Mouse (Mus musculus) thymus, adult 2 months (tissue): Measurements from ENCODE around the gene Dkkl1. TPM values are rescaled to one million over a fixed set of nuclear protein-coding genes. Genes with fewer than 3 reads are reported as not detected.

ENCODE experiments used
- DNase-seq: peaks from one replicate; pipeline ENCODE4 v3.0.0; 2021
- H3K27ac ChIP-seq: fragments of 200-500 bp; 2 replicates; pipeline ENCODE4 v1.5.1; 2012; ENCODE audit warnings: low read length, control low read depth; ENCODE audit not compliant: control insufficient read depth, insufficient read depth
- H3K27me3 ChIP-seq: fragments of 200-500 bp; 2 replicates; pipeline ENCODE4 v1.6.1; 2012; ENCODE audit warnings: mild to moderate bottlenecking, low read length, moderate library complexity, mixed read lengths; ENCODE audit not compliant: control insufficient read depth, insufficient read depth
- H3K36me3 ChIP-seq: fragments of 200-500 bp; 2 replicates; pipeline ENCODE4 v1.6.1; 2012; ENCODE audit warnings: mild to moderate bottlenecking, low read length, moderate library complexity; ENCODE audit not compliant: control insufficient read depth, insufficient read depth
- H3K4me1 ChIP-seq: fragments of 200-500 bp; replicated peaks from 2 replicates; pipeline ENCODE4 v1.6.1; 2012; ENCODE audit warnings: low read length; ENCODE audit not compliant: control insufficient read depth, insufficient read depth
- H3K4me3 ChIP-seq: fragments of 200-500 bp; 2 replicates; pipeline ENCODE4 v1.5.1; 2012; ENCODE audit warnings: mild to moderate bottlenecking, low read length, control low read depth, moderate library complexity; ENCODE audit not compliant: control insufficient read depth, insufficient read depth
- CTCF ChIP-seq: fragments of 200-500 bp; IDR thresholded peaks from 2 replicates; pipeline ENCODE4 v1.5.1; 2012; ENCODE audit warnings: mild to moderate bottlenecking, control low read depth, low read length, moderate library complexity, borderline replicate concordance; ENCODE audit not compliant: control insufficient read depth, poor library complexity, insufficient read depth; ENCODE audit errors: extremely low read depth
- POLR2A ChIP-seq: fragments of 200-500 bp; IDR thresholded peaks from 2 replicates; pipeline ENCODE4 v1.6.1; 2012; ENCODE audit warnings: mild to moderate bottlenecking, low read length, control low read depth, moderate library complexity; ENCODE audit not compliant: control insufficient read depth, poor library complexity, insufficient read depth; ENCODE audit errors: extremely low read depth
- WGBS: fragments of 180-500 bp; shearing (Covaris S2); methylation state at CpG from one replicate; pipeline ENCODE4 v1.1.7; 2018; 5-methylcytosine and 5-hydroxymethylcytosine counted together
- polyA plus RNA-seq: library from polyadenylated mRNA; depleted of rRNA; stranded (reverse); fragments of >200 nt; gene quantifications from 2 replicates; pipeline ENCODE4 v1.2.3, GENCODE M21; 2012

Dkkl1 gene
- polyA plus RNA-seq, 1 experiment: 3.5 TPM

DNA sequence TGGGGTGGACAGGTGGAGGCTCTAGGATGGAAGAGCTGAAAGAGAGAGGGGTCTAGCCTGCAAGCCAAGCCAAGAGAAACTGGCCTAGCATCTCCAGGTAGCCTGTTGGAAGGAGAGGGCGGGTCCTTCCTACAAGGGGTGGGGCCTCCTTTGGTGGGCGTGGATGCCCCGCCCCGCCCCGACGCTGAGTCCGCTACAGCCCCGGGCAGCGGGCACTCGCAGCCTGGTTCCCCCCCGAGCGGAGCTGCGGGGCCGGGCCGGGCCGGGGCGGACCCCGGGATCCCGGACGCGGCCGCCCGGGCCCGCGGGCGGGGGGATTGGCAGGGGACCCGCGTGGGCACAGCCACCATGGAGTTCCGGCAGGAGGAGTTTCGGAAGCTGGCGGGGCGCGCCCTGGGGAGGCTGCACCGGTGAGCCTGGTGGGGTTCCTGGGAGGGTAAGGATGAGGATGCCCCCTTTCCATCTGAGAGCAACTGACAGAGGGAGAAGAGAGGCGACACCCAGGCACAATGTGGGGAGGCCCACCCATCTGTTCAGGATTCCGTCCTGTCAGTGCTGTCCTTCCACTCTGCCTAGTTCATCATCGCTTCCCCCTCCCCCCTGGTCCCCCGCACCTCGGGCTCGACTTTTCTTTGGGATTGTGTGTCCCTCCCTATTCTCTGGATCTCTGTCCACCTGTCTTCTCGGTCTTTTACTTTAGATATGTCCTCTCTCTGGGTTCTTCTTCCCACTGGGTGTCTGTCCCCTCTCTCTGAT lies 48.0 kb downstream of the Dkkl1 start, which contains the start of gene Slc17a7:
TSS of gene Slc17a7 (plus strand) at position 215 of the 756 bp plus-strand sequence.
- WGBS: 5% methylated on average over 41 of the region's 41 CpGs
- H3K27me3 ChIP-seq: peaks cover 23% of the 10 kb centered on the region
- peaks cover 7% of the 10 kb centered on the region for H3K4me1 ChIP-seq
- peak; percentile 38 for DNase-seq
- 0 out of 2 replicates have a peak within 1 kb of the TSS, but pooled peaks have one; percentile 2 for H3K4me3 ChIP-seq
- no peaks in the 10 kb centered on the region for H3K36me3 ChIP-seq
- H3K27ac ChIP-seq: no peak within 1 kb of the TSS
- TF ChIP-seq POLR2A (no peak), CTCF (no peak)

DNA sequence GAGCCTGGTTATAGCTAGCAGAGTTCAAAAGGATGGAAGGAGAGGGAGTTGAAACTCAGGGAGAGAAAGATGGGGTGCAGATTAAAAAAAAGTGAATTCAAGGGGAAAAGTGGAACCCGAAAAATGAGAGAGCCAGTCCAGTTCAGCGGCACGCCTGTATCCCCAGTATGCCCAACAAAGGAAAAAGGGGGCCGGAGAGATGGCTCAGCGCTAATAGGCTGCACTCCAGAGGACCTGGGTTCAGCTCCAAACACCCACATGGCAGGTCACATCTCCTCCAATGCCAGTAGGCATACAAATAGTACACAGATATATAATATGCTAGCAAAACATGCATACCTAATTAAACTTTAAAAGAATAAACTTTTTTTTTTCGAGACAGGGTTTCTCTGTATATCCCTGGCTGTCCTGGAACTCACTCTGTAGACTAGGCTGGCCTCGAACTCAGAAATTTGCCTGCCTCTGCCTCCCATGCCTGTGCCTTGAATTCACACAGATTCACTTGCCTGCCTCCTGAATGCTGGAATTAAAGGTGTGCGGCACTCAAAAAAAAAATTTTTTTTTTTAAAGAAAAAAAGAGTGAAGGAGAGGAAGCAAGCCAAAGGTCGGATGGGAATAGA lies 48.8 kb downstream of the Dkkl1 start:
- Histone ChIP-seq H3K27me3 (peaks cover 18% of the 10 kb centered on the region), H3K4me1 (peaks cover 7% of the 10 kb centered on the region), H3K36me3 (no peaks in the 10 kb centered on the region), H3K4me3 (no peak overlapping the region), H3K27ac (no peak overlapping the region)
- WGBS: 82% methylated on average over 9 of the region's 9 CpGs
- TF ChIP-seq POLR2A (no peak), CTCF (no peak)
- no peak for DNase-seq

DNA sequence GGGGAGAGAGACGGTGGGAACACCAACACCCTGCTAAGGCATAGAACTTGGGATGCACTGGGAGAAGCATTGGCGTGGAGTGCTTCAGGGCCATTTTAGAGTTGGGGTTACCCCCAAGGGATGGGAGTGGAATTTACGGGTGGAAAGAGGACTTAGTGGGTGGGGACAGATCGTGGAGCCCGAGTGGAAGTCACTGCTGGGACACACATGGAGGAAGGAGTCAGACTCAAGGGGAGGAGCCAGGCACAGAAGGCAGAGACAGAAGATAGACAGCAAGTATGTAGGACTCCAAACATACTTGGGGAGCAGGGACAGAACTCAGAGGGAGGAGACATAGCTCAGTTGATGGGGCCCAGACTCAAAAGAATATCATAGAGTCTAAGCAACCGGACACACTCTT lies 49.4 kb downstream of the Dkkl1 start:
- no peak for TF ChIP-seq CTCF
- no peak for TF ChIP-seq POLR2A
- 32% methylated on average over 6 of the region's 6 CpGs for WGBS
- no peak for DNase-seq
- Histone ChIP-seq H3K27ac (no peak overlapping the region), H3K36me3 (no peaks in the 10 kb centered on the region), H3K4me1 (peaks cover 7% of the 10 kb centered on the region), H3K4me3 (no peak overlapping the region), H3K27me3 (peaks cover 13% of the 10 kb centered on the region)

DNA sequence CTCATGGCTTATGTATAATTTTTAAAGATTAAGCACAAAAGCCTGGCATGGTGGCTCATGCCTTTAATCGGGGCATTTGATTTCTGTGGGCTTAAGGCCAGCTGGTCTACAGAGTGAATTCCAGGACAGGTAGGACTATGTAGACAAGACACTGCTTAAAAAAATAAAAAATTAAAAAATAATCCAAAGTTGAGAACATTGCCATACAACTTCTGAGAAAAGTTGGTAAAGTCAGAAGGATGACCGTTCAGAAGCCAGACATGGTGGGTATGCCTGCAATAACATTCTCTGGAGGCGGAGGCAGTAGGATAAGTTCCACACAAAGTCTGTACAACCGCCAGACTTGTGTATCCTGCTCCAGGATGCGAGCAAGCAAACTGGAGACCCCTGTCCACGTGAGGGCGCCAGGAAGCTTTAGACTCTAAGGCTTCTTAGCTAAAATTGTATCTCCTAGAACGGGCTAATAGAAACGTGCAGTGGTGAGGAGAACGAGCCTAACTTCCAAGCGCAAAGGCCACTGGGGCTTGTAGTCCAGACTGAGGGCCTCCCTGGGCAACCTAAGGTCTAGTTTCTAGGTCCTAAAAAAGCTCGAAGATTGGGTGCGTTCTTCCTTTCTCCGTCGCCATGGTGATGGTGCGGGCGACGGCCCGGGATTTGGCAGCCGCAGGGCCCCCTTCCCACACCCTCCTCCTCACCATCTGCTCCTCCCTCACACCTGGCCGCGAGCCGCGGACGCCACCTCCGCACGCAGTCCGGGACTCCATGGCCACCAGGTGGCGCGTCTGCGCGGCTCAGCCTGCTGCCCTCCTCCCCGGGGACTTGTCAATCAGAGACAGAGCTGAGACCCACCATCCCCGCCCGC lies 50.1 kb downstream of the Dkkl1 start:
- H3K27ac ChIP-seq: no peak overlapping the region
- DNase-seq: peak; percentile 93
- H3K27me3 ChIP-seq: peaks cover 11% of the 10 kb centered on the region
- TF ChIP-seq POLR2A (no peak), CTCF (peak; percentile 98)
- peak overlapping the region; percentile 39 for H3K4me3 ChIP-seq
- 4% methylated on average over 35 of the region's 35 CpGs for WGBS
- H3K36me3 ChIP-seq: no peaks in the 10 kb centered on the region
- H3K4me1 ChIP-seq: peaks cover 7% of the 10 kb centered on the region

DNA sequence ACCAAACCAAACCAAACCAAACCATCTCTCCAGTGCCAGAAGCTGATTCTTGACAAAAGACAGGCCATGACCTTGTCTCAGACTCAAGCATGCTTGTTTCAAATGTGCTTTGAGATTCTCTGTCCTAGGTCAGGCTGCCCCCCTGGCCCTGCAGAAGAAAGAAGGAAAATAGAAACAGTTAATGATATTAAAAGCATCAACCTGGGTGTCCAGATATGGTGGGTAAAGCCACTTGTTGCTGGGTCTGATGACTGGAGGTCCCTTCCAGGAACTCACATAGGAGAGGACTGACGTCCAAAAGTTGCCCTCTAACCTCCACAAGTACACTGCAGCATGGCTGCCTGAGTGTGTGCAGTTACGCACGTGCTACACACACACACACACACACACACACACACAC lies 51.1 kb downstream of the Dkkl1 start:
- H3K27ac ChIP-seq: no peak overlapping the region
- WGBS: 95% methylated on average over 3 of the region's 3 CpGs
- no peak overlapping the region for H3K4me3 ChIP-seq
- TF ChIP-seq POLR2A (no peak), CTCF (no peak)
- H3K4me1 ChIP-seq: peaks cover 7% of the 10 kb centered on the region
- DNase-seq: no peak
- no peaks in the 10 kb centered on the region for H3K36me3 ChIP-seq
- H3K27me3 ChIP-seq: peaks cover 11% of the 10 kb centered on the region

DNA sequence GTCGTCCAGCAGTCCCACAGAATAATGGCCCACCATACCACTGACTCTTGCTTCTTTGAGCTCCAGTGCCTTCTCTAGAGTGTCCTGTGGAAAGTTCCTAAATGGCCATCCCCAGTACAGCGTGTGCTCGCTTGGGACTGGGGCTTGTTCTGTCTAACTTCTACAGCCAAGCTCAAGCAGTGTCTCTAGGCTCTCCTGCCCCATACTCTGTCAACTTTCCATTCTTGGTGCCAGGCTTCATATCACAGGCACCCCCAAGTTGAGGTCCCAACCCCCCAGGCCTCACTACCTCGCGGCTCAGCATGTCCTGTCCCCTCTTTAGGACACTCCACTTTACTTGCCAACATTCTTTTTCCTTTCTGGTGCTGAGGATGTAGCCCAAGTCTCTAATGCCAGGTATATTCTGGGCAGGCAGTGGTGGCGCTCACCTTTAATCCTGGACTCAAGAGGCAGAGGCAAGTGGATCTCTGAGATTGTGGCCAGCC lies 51.6 kb downstream of the Dkkl1 start:
- WGBS: 97% methylated on average over 6 of the region's 6 CpGs
- Histone ChIP-seq H3K36me3 (no peaks in the 10 kb centered on the region), H3K4me3 (no peak overlapping the region), H3K27ac (no peak overlapping the region), H3K27me3 (peaks cover 11% of the 10 kb centered on the region), H3K4me1 (peaks cover 7% of the 10 kb centered on the region)
- no peak for TF ChIP-seq CTCF
- no peak for TF ChIP-seq POLR2A
- DNase-seq: no peak
